In genomic region chr5:124531583-124531930, GRCm38 (mm10) we compare ENCODE assay signal across 8 mouse cellular contexts. TPM values are rescaled to one million over a fixed set of nuclear protein-coding genes. Genes with fewer than 3 reads are reported as not detected.
DNase-seq lines count a peak whose midpoint lies in the region; ATAC-seq and TF ChIP-seq lines count a peak whose summit lies in the region.

No protein-coding gene starts in this region.

- no peak for DNase-seq in lung, postnatal 25 days (ENCODE audit: low spot score)
- no peak for DNase-seq in cerebellum, postnatal 36 days
- no peak for DNase-seq in gastrocnemius, postnatal 36 days

- peak overlapping the region; percentile 75 for H3K27ac ChIP-seq in lung, embryonic 15.5 days
- peak overlapping the region; percentile 86 for H3K27ac ChIP-seq in embryonic facial prominence, embryonic 15.5 days (replicated peaks)
- H3K27ac ChIP-seq in intestine, postnatal 0 days (ENCODE audit: low read depth, low read length) = peak overlapping the region; percentile 68
- H3K27ac ChIP-seq in neural tube, embryonic 14.5 days (ENCODE audit: low read depth, low read length) = peak overlapping the region; percentile 76

- peak overlapping the region; percentile 62 for H3K9ac ChIP-seq in lung, embryonic 15.5 days
- peak overlapping the region; percentile 58 for H3K9ac ChIP-seq in embryonic facial prominence, embryonic 15.5 days
- H3K9ac ChIP-seq in intestine, postnatal 0 days (ENCODE audit: low read depth, low read length) = peak overlapping the region; percentile 65
- H3K9ac ChIP-seq in neural tube, embryonic 14.5 days (replicated peaks; ENCODE audit: low read depth, low read length) = peak overlapping the region; percentile 63

- TF ChIP-seq CTCF in intestine, postnatal 0 days (IDR thresholded peaks at IDR 0.05; ENCODE audit: low read depth) = no peak

- no peaks in the 10 kb centered on the region for H3K36me3 ChIP-seq in lung, embryonic 15.5 days
- H3K36me3 ChIP-seq in embryonic facial prominence, embryonic 15.5 days = no peaks in the 10 kb centered on the region
- H3K36me3 ChIP-seq in intestine, postnatal 0 days (ENCODE audit: control insufficient read depth, insufficient read depth) = no peaks in the 10 kb centered on the region
- no peaks in the 10 kb centered on the region for H3K36me3 ChIP-seq in neural tube, embryonic 14.5 days (ENCODE audit: control insufficient read depth, insufficient read depth, low read length)

- intact Hi-C loops in gastrocnemius, postnatal 36 days (cut with DNase I) = loop anchor here (5.0 kb wide), 1 partner anchor 34 kb away; no protein-coding TSS in a partner anchor

- peak overlapping the region; percentile 88 for H3K4me2 ChIP-seq in lung, embryonic 15.5 days
- peak overlapping the region; percentile 80 for H3K4me2 ChIP-seq in embryonic facial prominence, embryonic 15.5 days (replicated peaks)
- peak overlapping the region; percentile 92 for H3K4me2 ChIP-seq in intestine, postnatal 0 days (replicated peaks; ENCODE audit: low read depth)
- peak overlapping the region; percentile 63 for H3K4me2 ChIP-seq in neural tube, embryonic 14.5 days (ENCODE audit: low read depth, low read length)

- 12% methylated on average over 14 of the region's 14 CpGs for WGBS in lung, embryonic 15.5 days
- 15% methylated on average over 14 of the region's 14 CpGs for whole genome bisulfite sequencing in embryonic facial prominence, embryonic 15.5 days
- WGBS in intestine, postnatal 0 days = 18% methylated on average over 14 of the region's 14 CpGs
- WGBS in neural tube, embryonic 14.5 days = 12% methylated on average over 14 of the region's 14 CpGs

- peak overlapping the region; percentile 78 for H3K4me3 ChIP-seq in lung, embryonic 15.5 days
- peak overlapping the region; percentile 86 for H3K4me3 ChIP-seq in embryonic facial prominence, embryonic 15.5 days (replicated peaks)
- peak overlapping the region; percentile 80 for H3K4me3 ChIP-seq in intestine, postnatal 0 days (ENCODE audit: low read depth, low read length)
- H3K4me3 ChIP-seq in neural tube, embryonic 14.5 days (ENCODE audit: low read depth, low read length) = peak overlapping the region; percentile 77

- H3K4me1 ChIP-seq in lung, embryonic 15.5 days = peaks cover 43% of the 10 kb centered on the region
- peaks cover 37% of the 10 kb centered on the region for H3K4me1 ChIP-seq in embryonic facial prominence, embryonic 15.5 days
- no peaks in the 10 kb centered on the region for H3K4me1 ChIP-seq in intestine, postnatal 0 days (replicated peaks; ENCODE audit: control insufficient read depth, insufficient read depth, low read length)
- H3K4me1 ChIP-seq in neural tube, embryonic 14.5 days (ENCODE audit: control insufficient read depth, insufficient read depth, low read length) = peaks cover 26% of the 10 kb centered on the region; the same call in 1 of the 2 replicates

- ATAC-seq in lung, embryonic 15.5 days (ENCODE audit: borderline replicate concordance, extremely low read depth, low FRiP score, low TSS enrichment) = peak; percentile 11; the same call in 1 of the 2 replicates
- ATAC-seq in embryonic facial prominence, embryonic 15.5 days (ENCODE audit: insufficient number of reproducible peaks, low FRiP score, low TSS enrichment, low read depth) = 0 out of 2 replicates have a peak, but pooled peaks have one; percentile 2
- no peak for ATAC-seq in intestine, postnatal 0 days
- ATAC-seq in neural tube, embryonic 14.5 days (ENCODE audit: low read depth) = peak; percentile 59
- ATAC-seq in frontal cortex, adult (ENCODE audit: low TSS enrichment) = no peak

- H3K9me3 ChIP-seq in lung, embryonic 15.5 days = no peaks in the 10 kb centered on the region
- no peaks in the 10 kb centered on the region for H3K9me3 ChIP-seq in embryonic facial prominence, embryonic 15.5 days (replicated peaks)
- H3K9me3 ChIP-seq in intestine, postnatal 0 days (ENCODE audit: control insufficient read depth) = no peaks in the 10 kb centered on the region
- no peaks in the 10 kb centered on the region for H3K9me3 ChIP-seq in neural tube, embryonic 14.5 days (ENCODE audit: control insufficient read depth, low read length)

- no peaks in the 10 kb centered on the region for H3K27me3 ChIP-seq in lung, embryonic 15.5 days
- H3K27me3 ChIP-seq in embryonic facial prominence, embryonic 15.5 days = no peaks in the 10 kb centered on the region
- no peaks in the 10 kb centered on the region; the same call in 1 of the 2 replicates for H3K27me3 ChIP-seq in intestine, postnatal 0 days (replicated peaks; ENCODE audit: control insufficient read depth, insufficient read depth, low read length)
- H3K27me3 ChIP-seq in neural tube, embryonic 14.5 days (ENCODE audit: control insufficient read depth, insufficient read depth, low read length) = no peaks in the 10 kb centered on the region

RNA-seq across cellular contexts. Expression of gene Rilpl1, which starts 0.4 kb away (rescaled TPM):
- 20.7 and 20.8 TPM in 2 replicates for polyA plus RNA-seq in lung, embryonic 15.5 days (2015; fragmentation: Nextera tagmentation; extraction: Ambion mirVana)
- polyA plus RNA-seq in embryonic facial prominence, embryonic 15.5 days (2015; fragmentation: Nextera tagmentation; extraction: Ambion mirVana) = 23.2 and 25.1 TPM in 2 replicates
- polyA plus RNA-seq in intestine, postnatal 0 days (2015; fragmentation: Nextera tagmentation; extraction: Ambion mirVana) = 6.6 and 7.5 TPM in 2 replicates
- 11.0 and 14.4 TPM in 2 replicates for polyA plus RNA-seq in neural tube, embryonic 14.5 days (2014; fragmentation: Nextera tagmentation; extraction: Ambion mirVana)
- 100 to 1,000 TPM; 197 to 200 TPM for total RNA-seq in gastrocnemius, postnatal 36 days (2021)

RNA-seq across cellular contexts. Expression of gene Tmed2, which starts 8.9 kb away (rescaled TPM):
- 636 TPM in 2 replicates for polyA plus RNA-seq in lung, embryonic 15.5 days (2015; fragmentation: Nextera tagmentation; extraction: Ambion mirVana)
- polyA plus RNA-seq in embryonic facial prominence, embryonic 15.5 days (2015; fragmentation: Nextera tagmentation; extraction: Ambion mirVana) = 566 and 571 TPM in 2 replicates
- 398 and 414 TPM in 2 replicates for polyA plus RNA-seq in intestine, postnatal 0 days (2015; fragmentation: Nextera tagmentation; extraction: Ambion mirVana)
- polyA plus RNA-seq in neural tube, embryonic 14.5 days (2014; fragmentation: Nextera tagmentation; extraction: Ambion mirVana) = 368 and 376 TPM in 2 replicates
- total RNA-seq in gastrocnemius, postnatal 36 days (2021) = 100 to 1,000 TPM; 133 to 145 TPM

RNA-seq across cellular contexts. Expression of gene Ddx55, which starts 21.1 kb away (rescaled TPM):
- polyA plus RNA-seq in lung, embryonic 15.5 days (2015; fragmentation: Nextera tagmentation; extraction: Ambion mirVana) = 12.3 and 12.5 TPM in 2 replicates
- polyA plus RNA-seq in embryonic facial prominence, embryonic 15.5 days (2015; fragmentation: Nextera tagmentation; extraction: Ambion mirVana) = 14.9 and 17.7 TPM in 2 replicates
- 6.3 and 10.0 TPM in 2 replicates for polyA plus RNA-seq in intestine, postnatal 0 days (2015; fragmentation: Nextera tagmentation; extraction: Ambion mirVana)
- polyA plus RNA-seq in neural tube, embryonic 14.5 days (2014; fragmentation: Nextera tagmentation; extraction: Ambion mirVana) = 24.9 and 30.4 TPM in 2 replicates
- 1 to 10 TPM; 3.1 to 3.6 TPM for total RNA-seq in gastrocnemius, postnatal 36 days (2021)

RNA-seq across cellular contexts. Expression of gene Eif2b1, which starts 47.4 kb away (rescaled TPM):
- polyA plus RNA-seq in lung, embryonic 15.5 days (2015; fragmentation: Nextera tagmentation; extraction: Ambion mirVana) = 70.1 and 76.6 TPM in 2 replicates
- 66.4 and 72.3 TPM in 2 replicates for polyA plus RNA-seq in embryonic facial prominence, embryonic 15.5 days (2015; fragmentation: Nextera tagmentation; extraction: Ambion mirVana)
- 37.3 and 39.0 TPM in 2 replicates for polyA plus RNA-seq in intestine, postnatal 0 days (2015; fragmentation: Nextera tagmentation; extraction: Ambion mirVana)
- 67.8 and 78.8 TPM in 2 replicates for polyA plus RNA-seq in neural tube, embryonic 14.5 days (2014; fragmentation: Nextera tagmentation; extraction: Ambion mirVana)
- 10 to 100 TPM; 40.2 to 44.4 TPM for total RNA-seq in gastrocnemius, postnatal 36 days (2021)

RNA-seq across cellular contexts. Expression of gene Gtf2h3, which starts 47.4 kb away (rescaled TPM):
- polyA plus RNA-seq in lung, embryonic 15.5 days (2015; fragmentation: Nextera tagmentation; extraction: Ambion mirVana) = 56.8 and 57.5 TPM in 2 replicates
- 58.2 and 60.3 TPM in 2 replicates for polyA plus RNA-seq in embryonic facial prominence, embryonic 15.5 days (2015; fragmentation: Nextera tagmentation; extraction: Ambion mirVana)
- polyA plus RNA-seq in intestine, postnatal 0 days (2015; fragmentation: Nextera tagmentation; extraction: Ambion mirVana) = 15.9 and 17.3 TPM in 2 replicates
- polyA plus RNA-seq in neural tube, embryonic 14.5 days (2014; fragmentation: Nextera tagmentation; extraction: Ambion mirVana) = 47.6 and 49.4 TPM in 2 replicates
- total RNA-seq in gastrocnemius, postnatal 36 days (2021) = 10 to 100 TPM; 12.5 to 13.5 TPM

Comparison
In these comparisons a context has a peak if more than half of its experiments do, and no peak if none do; other contexts are left out.
1. ATAC-seq: peak in lung, embryonic 15.5 days (single experiment), embryonic facial prominence, embryonic 15.5 days (single experiment) and neural tube, embryonic 14.5 days (single experiment); none in intestine, postnatal 0 days (single experiment) and frontal cortex, adult (single experiment).
2. Peak in every context shown above with its lines, with median percentiles within 50 percentile points of each other: H3K27ac ChIP-seq, H3K4me2 ChIP-seq, H3K4me3 ChIP-seq and H3K9ac ChIP-seq.